Mouse (Mus musculus): ENCODE results near the gene Glb1. TPM values are rescaled to one million over a fixed set of nuclear protein-coding genes. Genes with fewer than 3 reads are reported as not detected.
"Not testable (repeated sequence)": the region's sequence is repeated elsewhere in the genome, so short reads cannot be mapped to it uniquely, and the experiment has no call there.

Gene Glb1
- polyA plus RNA-seq, 1 experiment from 2014 or later, result 66.2 TPM

DNA sequence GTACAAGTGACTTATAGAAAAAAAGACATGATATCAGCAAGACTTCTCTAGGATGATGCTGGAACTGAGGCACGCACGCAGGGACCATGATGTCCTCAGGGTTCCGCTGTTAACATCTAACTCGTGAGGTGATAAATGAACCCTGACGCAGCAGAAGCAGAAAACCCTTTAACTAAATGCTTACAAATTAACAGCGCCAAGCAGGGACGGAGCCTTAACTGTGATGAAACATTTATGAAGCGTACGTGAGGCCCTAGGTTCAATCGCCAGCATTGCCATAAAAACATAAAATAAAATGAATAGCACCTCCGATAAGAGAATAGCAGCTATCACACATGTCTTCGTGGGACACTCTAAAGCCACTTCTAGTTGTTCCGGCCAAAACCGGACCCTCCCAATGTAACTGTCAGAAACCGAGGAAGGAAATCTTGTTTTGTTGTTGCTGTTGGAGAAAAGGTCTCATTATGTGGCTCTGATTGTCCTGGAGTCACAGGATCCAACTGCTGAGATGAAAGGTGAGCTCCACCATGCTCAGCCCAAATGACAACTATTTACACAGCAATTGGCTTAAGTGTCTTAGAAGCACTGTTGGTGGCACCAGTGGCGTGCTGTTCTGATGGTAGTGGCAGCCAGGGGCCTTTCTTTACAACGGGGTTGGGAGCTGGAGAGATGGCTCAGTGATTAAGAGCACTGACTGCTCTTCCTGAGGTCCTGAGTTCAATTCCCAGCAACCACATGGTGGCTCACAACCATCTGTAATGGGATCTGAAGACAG lies 17.8 kb upstream of the Glb1 start:
- POLR2A ChIA-PET, result no interaction called here
- no peak for DNase-seq (ENCODE audit: low read depth, low spot score)
- no peak for TF ChIP-seq CTCF (IDR thresholded peaks at IDR 0.05)

DNA sequence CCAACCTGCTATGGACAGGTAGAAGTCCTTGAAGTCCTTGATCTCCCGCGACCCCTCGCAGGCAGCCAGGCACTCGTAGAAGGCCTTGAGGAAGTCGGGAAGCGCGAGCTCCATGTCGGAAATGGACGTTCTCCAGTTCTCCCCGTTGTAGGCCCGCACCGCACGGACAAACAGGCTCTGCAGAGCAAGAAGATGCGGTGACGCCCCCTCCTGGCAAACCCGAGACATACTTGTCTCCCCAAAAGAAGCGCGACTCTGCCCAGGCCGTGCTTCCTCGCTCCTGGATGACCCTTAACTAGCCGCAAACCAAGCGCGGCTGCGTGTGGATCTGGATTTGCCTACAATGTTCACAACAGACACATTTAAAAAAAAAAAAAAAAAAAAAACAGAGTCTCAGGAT lies 16.2 kb upstream of the Glb1 start:
- ATAC-seq (no peak), DNase-seq (ENCODE audit: low read depth, low spot score) (no peak)
- ChIA-PET POLR2A (no interaction called here), CTCF (no interaction called here)
- H3K27me3 ChIP-seq, result no peaks in the 10 kb centered on the region
- in situ Hi-C loops (cut with MboI; ENCODE audit: low pct_unique_long_range_greater_than_20kb), result loop anchor here (25.0 kb wide), 1 partner anchor 347 kb away; the partner anchor contains the start of gene Fbxl2
- TF ChIP-seq CTCF (IDR thresholded peaks at IDR 0.05), result no peak

More for the DNA sequence above, 17.8 kb upstream of the Glb1 start:
- H3K27me3 ChIP-seq, result no peaks in the 10 kb centered on the region
- ATAC-seq, result no peak
- in situ Hi-C loops (cut with MboI; ENCODE audit: low pct_unique_long_range_greater_than_20kb), result loop anchor here (25.0 kb wide), 1 partner anchor 346 kb away; the partner anchor contains the start of gene Fbxl2
- CTCF ChIA-PET, result interaction anchor here (2.5 kb wide), 1 partner anchor 65 kb away, joined by 6 read pairs; no protein-coding TSS in a partner anchor

DNA sequence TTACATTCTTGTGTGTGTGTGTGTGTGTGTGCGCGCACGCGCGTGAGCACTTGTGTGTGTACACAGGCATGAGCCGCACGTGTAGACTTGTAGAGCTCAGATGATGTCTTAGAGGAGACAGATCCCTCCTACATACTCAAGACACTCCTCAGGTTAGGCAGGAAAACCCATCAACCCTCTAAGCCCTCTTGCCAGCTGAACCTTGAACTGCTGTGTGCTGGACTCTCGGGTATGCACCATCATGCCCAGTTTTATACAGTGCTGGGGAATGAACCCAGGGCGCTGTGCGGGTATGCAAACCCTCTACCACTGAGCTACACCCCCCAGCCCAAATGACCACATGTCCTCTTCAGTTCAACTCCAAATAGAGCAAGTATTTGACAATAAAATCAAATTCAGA lies 15.7 kb upstream of the Glb1 start:
- no peak for ATAC-seq
- CTCF ChIA-PET, result no interaction called here
- in situ Hi-C loops (cut with MboI; ENCODE audit: low pct_unique_long_range_greater_than_20kb), result loop anchor here (25.0 kb wide), 1 partner anchor 348 kb away; the partner anchor contains the start of gene Fbxl2

DNA sequence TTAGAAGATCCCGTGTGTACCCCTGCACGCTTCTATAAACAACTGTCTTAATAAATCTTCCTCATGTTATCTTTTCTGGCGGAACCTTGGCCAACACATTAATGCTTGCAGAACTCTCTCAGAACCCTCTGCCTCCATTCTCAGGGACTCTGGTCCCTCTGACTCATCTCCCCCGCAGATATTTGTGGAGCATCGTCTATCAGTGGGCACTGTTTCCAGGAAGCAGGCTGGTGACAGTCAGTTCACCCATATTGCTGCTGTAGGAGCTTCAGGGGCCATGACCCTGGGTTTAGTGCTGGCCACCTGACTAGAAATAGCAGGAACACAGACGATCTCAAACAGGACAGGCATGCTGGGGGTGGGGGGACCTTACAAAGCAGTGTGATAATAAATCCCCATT lies 13.8 kb upstream of the Glb1 start:
- POLR2A ChIA-PET, result no interaction called here
- no peak for DNase-seq (ENCODE audit: low read depth, low spot score)
- TF ChIP-seq CTCF (IDR thresholded peaks at IDR 0.05), result no peak
- CTCF ChIA-PET, result no interaction called here
- no peaks in the 10 kb centered on the region for H3K27me3 ChIP-seq
- in situ Hi-C loops (cut with MboI; ENCODE audit: low pct_unique_long_range_greater_than_20kb), result loop anchor here (25.0 kb wide), 1 partner anchor 350 kb away; the partner anchor contains the start of gene Fbxl2
- no peak for ATAC-seq

More for the DNA sequence above, 15.7 kb upstream of the Glb1 start:
- no peak for DNase-seq (ENCODE audit: low read depth, low spot score)
- TF ChIP-seq CTCF (IDR thresholded peaks at IDR 0.05), result no peak
- POLR2A ChIA-PET, result no interaction called here
- H3K27me3 ChIP-seq, result no peaks in the 10 kb centered on the region

DNA sequence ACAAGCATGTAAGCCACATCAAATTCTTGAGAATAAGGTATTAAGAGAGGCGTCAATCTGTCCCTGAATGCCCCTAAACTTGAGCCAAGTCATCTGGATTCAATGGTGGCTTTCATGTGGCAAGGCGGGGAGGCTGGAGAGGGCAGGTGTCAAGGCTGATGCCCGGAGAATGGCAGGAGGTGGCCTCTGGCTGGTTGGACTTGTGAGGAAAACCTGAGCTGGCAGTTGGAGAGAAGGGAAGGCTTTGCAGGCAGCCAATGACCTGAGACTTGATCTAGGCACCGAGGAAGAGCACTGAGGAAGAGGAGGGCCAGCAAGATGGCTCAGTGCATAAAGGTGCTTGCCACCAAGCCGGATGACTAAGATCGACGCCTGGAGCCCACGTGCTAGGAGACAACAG lies 12.6 kb upstream of the Glb1 start:
- no peak for ATAC-seq
- TF ChIP-seq CTCF (IDR thresholded peaks at IDR 0.05), result no peak
- no peak for DNase-seq (ENCODE audit: low read depth, low spot score)
- in situ Hi-C loops (cut with MboI; ENCODE audit: low pct_unique_long_range_greater_than_20kb), result loop anchor here (25.0 kb wide), 1 partner anchor 351 kb away; the partner anchor contains the start of gene Fbxl2
- CTCF ChIA-PET, result interaction anchor here (1.6 kb wide), 1 partner anchor 10 kb away, joined by 5 read pairs; no protein-coding TSS in a partner anchor
- POLR2A ChIA-PET, result no interaction called here
- no peaks in the 10 kb centered on the region for H3K27me3 ChIP-seq

DNA sequence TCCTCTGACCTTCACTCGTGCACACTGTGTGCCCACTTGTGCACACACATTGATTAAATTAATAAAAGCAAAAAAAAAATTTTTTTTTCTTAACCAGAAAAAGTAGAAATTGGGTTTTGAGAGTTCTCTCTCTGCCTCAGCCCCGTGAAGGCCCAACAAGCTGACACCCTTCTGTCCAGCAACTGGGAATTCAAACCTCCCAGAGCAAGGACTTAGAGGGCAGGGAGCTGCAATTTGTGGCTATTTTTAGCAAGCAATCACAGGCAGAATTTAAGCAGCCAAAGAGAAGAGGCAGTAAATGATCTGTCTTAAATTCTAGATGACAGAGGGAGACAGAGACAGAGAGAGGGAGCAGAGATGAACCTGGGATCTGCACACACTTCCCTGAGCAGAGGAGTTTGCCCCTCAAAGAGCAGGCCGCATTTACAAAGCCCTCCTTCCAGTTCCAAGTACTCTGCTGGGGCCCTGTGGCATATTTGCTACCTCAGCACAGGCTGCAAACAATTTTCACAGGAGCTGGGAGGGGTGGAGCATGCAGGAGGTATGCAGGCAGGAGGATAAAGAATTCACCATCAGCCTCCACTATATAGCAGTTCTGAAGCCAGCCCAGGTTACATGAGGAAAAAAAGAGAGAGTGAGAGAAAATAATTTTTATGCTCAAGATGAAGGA lies 12.0 kb upstream of the Glb1 start:
- POLR2A ChIA-PET, result interaction anchor here (1.0 kb wide), 1 partner anchor 9 kb away, joined by 3 read pairs; no protein-coding TSS in a partner anchor
- ATAC-seq (no peak), DNase-seq (ENCODE audit: low read depth, low spot score) (no peak)
- in situ Hi-C loops (cut with MboI; ENCODE audit: low pct_unique_long_range_greater_than_20kb), result loop anchor here (25.0 kb wide), 1 partner anchor 352 kb away; the partner anchor contains the start of gene Fbxl2
- H3K27me3 ChIP-seq, result no peaks in the 10 kb centered on the region
- CTCF ChIA-PET, result interaction anchor here (1.0 to 1.6 kb wide), 2 partner anchors 9 kb away, joined by 3 to 5 read pairs; no protein-coding TSS in a partner anchor
- no peak for TF ChIP-seq CTCF (IDR thresholded peaks at IDR 0.05)

DNA sequence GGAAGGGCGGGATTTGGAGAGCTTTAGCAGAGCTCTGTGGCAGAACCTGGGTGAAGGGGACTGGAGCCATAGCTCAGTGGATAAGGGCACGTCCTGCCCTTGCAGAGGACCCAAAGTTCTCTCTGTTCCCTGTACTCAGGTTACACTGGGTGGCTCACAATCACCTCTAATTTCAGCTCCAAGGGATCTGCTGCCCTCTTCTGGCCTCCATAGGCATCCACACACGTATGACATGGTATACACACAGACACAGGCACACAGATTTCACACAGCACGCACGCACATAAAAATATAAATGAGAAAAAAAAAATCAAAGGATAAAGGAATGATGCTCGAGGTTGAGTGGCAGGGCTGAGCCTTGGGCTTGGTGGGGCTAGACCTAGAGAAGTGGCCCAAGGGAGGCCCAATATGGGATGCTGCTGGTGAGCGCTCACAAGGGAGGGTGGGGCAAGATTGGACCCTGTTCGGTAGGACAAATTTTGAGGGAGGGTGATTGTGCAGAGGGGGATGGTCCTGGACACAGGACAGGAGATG lies 11.4 kb upstream of the Glb1 start:
- peak; percentile 62 for TF ChIP-seq CTCF (IDR thresholded peaks at IDR 0.05)
- no peaks in the 10 kb centered on the region for H3K27me3 ChIP-seq
- DNase-seq (ENCODE audit: low read depth, low spot score) (no peak), ATAC-seq (no peak)
- in situ Hi-C loops (cut with MboI; ENCODE audit: low pct_unique_long_range_greater_than_20kb), result loop anchor here (25.0 kb wide), 1 partner anchor 352 kb away; the partner anchor contains the start of gene Fbxl2
- POLR2A ChIA-PET, result interaction anchor here (1.0 kb wide), 1 partner anchor 10 kb away, joined by 3 read pairs; no protein-coding TSS in a partner anchor
- CTCF ChIA-PET, result interaction anchor here (1.0 to 1.6 kb wide), 3 partner anchors 9 to 72 kb away, joined by 3 to 5 read pairs (median 3); no protein-coding TSS in a partner anchor

DNA sequence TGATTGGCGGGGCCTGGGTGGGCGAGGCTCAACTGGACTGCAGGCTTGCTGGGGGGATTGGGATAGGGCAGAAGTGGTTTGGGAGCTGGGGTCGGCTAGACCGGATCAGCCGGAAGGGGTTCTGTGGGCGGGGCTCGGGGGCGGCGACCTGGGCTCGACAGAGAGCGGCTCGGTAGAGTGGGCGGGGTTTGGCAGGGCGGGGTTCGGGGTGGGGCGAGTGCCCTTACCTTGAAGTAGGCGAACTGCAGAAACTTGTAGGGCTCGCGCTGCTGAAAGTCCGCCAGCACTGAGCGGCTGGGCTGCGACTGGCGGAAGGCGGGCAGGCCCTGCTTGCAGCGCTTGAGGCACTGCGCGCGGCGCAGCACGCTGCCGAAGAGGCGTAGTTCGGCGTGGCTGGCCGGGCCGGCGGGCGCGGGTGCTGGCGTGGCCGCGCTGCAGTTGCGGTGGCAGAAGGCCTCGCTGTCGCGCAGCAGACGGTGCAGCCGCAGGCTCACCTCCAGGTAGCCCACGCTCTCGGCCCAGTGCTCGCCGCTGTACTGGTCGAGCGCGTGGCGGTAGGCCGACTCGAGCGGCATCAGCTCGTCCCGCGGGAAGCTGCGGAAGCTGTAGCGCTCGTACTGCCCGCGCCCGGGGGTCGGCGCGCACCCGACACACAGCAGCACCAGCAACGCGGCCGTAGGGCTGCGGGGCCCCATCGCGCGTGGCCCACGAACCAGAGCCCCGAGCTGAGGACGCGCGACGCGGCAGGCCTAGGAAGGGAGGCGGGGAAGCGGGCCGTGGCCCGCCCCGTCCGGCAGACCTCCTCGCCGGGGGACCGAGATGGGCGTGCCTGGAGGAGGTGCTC lies 10.7 kb upstream of the Glb1 start, which contains the start of gene Crtap:
Gene Crtap (minus strand): TSS at position 771 of the 844 bp plus-strand sequence.
- in situ Hi-C loops (cut with MboI; ENCODE audit: low pct_unique_long_range_greater_than_20kb), result loop anchor here (25.0 kb wide), 1 partner anchor 353 kb away; the partner anchor contains the start of gene Fbxl2
- TF ChIP-seq CTCF (IDR thresholded peaks at IDR 0.05), result no peak
- CTCF ChIA-PET, result interaction anchor here (1.0 kb wide), 2 partner anchors 11 to 72 kb away, joined by 3 read pairs; no protein-coding TSS in a partner anchor
- no peaks in the 10 kb centered on the region for H3K27me3 ChIP-seq
- peak; percentile 90 for ATAC-seq
- POLR2A ChIA-PET, result no interaction called here
- DNase-seq (ENCODE audit: low read depth, low spot score), result no peak

DNA sequence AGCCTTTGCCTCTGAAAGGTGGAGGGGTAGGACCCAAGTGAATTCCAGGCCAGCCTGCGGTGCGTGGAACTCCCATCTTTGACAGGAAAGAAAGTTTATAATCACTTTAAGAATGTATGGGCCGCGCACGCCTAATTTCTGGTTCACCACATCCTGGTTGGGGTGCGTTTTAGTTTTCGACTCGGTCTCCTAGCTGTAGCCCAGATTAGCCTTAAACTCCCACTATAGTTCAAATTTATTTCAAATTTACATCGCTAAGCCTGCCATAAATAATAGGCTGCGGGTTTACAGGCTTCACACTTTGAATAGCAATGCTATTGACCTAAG lies 10.2 kb upstream of the Glb1 start:
- no peaks in the 10 kb centered on the region for H3K27me3 ChIP-seq
- TF ChIP-seq CTCF (IDR thresholded peaks at IDR 0.05), result no peak
- DNase-seq (ENCODE audit: low read depth, low spot score), result no peak
- in situ Hi-C loops (cut with MboI; ENCODE audit: low pct_unique_long_range_greater_than_20kb), result loop anchor here (25.0 kb wide), 1 partner anchor 353 kb away; the partner anchor contains the start of gene Fbxl2
- ChIA-PET CTCF (no interaction called here), POLR2A (no interaction called here)
- no peak for ATAC-seq

DNA sequence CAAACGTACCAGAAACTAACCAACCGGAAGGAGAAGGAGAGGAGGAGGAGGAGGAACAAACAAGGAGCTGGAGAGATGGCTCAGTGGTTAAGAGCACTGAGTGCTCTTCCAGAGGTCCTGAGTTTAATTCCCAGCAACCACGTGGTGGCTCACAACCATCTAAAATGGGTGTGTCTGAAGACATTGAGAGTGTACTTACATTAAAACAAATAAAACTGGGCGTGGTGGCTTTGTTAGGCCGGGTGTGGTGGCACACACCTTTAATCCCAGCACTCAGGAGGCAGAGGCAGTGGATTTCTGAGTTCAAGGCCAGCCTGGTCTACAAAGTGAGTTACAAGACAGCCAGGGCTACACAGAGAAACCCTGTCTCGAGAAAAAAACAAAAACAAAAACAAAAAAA lies 6.7 kb upstream of the Glb1 start:
- in situ Hi-C loops (cut with MboI; ENCODE audit: low pct_unique_long_range_greater_than_20kb), result loop anchor here (25.0 kb wide), 1 partner anchor 357 kb away; the partner anchor contains the start of gene Fbxl2
- POLR2A ChIA-PET; DNase-seq (ENCODE audit: low read depth, low spot score); ATAC-seq; CTCF ChIA-PET; H3K27me3 ChIP-seq: not testable (repeated sequence)
